Mouse (Mus musculus): ENCODE measurements around the gene Rbbp6. TPM values are rescaled to one million over a fixed set of nuclear protein-coding genes. Genes with fewer than 3 reads are reported as not detected.

The Rbbp6 gene
- polyA plus RNA-seq, 1 experiment from 2014 or later = 16.5 TPM

GRCm38 (mm10) chr7:122940371-122941075 lies 25.0 kb upstream of the Rbbp6 start:
- WGBS = 12% methylated on average over 12 of the region's 12 CpGs
- no peak overlapping the region for H3K27ac ChIP-seq (ENCODE audit: low read length)
- H3K9me3 ChIP-seq (ENCODE audit: control insufficient read depth, low read length) = no peaks in the 10 kb centered on the region
- H3K4me2 ChIP-seq (ENCODE audit: low read depth, low read length) = peak overlapping the region; percentile 45
- ATAC-seq = no peak
- no peaks in the 10 kb centered on the region for H3K4me1 ChIP-seq (ENCODE audit: control insufficient read depth, insufficient read depth, low read length)
- H3K27me3 ChIP-seq (replicated peaks; ENCODE audit: control insufficient read depth, insufficient read depth, low read length) = no peaks in the 10 kb centered on the region
- peak overlapping the region; percentile 5 for H3K4me3 ChIP-seq (ENCODE audit: low read length)
- no peak overlapping the region for H3K9ac ChIP-seq (ENCODE audit: low read depth, low read length)
- H3K36me3 ChIP-seq (ENCODE audit: control insufficient read depth, insufficient read depth, low read length) = no peaks in the 10 kb centered on the region

GRCm38 (mm10) chr7:122942111-122942510 lies 23.4 kb upstream of the Rbbp6 start:
- no peak for ATAC-seq
- 91% methylated on average over 8 of the region's 8 CpGs for WGBS
- no peaks in the 10 kb centered on the region for H3K36me3 ChIP-seq (ENCODE audit: control insufficient read depth, insufficient read depth, low read length)
- no peaks in the 10 kb centered on the region for H3K27me3 ChIP-seq (replicated peaks; ENCODE audit: control insufficient read depth, insufficient read depth, low read length)
- H3K4me3 ChIP-seq (ENCODE audit: low read length) = no peak overlapping the region
- H3K4me1 ChIP-seq (ENCODE audit: control insufficient read depth, insufficient read depth, low read length) = no peaks in the 10 kb centered on the region
- H3K9me3 ChIP-seq (ENCODE audit: control insufficient read depth, low read length) = no peaks in the 10 kb centered on the region
- no peak overlapping the region for H3K4me2 ChIP-seq (ENCODE audit: low read depth, low read length)
- no peak overlapping the region for H3K27ac ChIP-seq (ENCODE audit: low read length)
- no peak overlapping the region for H3K9ac ChIP-seq (ENCODE audit: low read depth, low read length)

GRCm38 (mm10) chr7:122945149-122945548 lies 20.3 kb upstream of the Rbbp6 start:
- 0% methylated on average over 1 of the region's 1 CpGs for WGBS
- ATAC-seq = peak; percentile 56
- H3K36me3 ChIP-seq (ENCODE audit: control insufficient read depth, insufficient read depth, low read length) = no peaks in the 10 kb centered on the region

DNA sequence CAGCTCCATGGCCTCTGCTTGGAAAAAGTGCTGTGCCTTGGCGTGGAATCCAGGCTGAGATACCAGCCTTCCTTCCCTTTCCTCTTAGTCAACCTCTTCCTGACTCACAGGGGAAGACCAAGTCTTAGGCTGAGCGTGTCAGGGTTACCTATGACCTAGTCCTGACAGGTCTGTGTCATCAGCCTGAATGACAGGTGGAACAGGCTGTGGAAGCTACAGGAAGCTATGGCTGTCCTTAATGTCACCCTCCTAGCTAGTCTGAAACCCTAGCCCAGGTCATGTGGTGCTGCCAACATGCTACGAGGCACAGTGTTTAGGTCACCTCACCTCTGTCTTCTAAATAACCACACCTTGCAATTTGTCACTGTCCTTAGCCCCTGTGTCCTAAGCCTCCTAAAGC lies 16.2 kb upstream of the Rbbp6 start:
- Histone ChIP-seq H3K4me2 (ENCODE audit: low read depth, low read length) (no peak overlapping the region), H3K27ac (ENCODE audit: low read length) (no peak overlapping the region), H3K9ac (ENCODE audit: low read depth, low read length) (no peak overlapping the region), H3K36me3 (ENCODE audit: control insufficient read depth, insufficient read depth, low read length) (no peaks in the 10 kb centered on the region), H3K4me1 (ENCODE audit: control insufficient read depth, insufficient read depth, low read length) (no peaks in the 10 kb centered on the region), H3K27me3 (replicated peaks; ENCODE audit: control insufficient read depth, insufficient read depth, low read length) (no peaks in the 10 kb centered on the region), H3K4me3 (ENCODE audit: low read length) (no peak overlapping the region), H3K9me3 (ENCODE audit: control insufficient read depth, low read length) (no peaks in the 10 kb centered on the region)
- no peak for ATAC-seq
- WGBS = 69% methylated on average over 3 of the region's 3 CpGs

More at GRCm38 (mm10) chr7:122945149-122945548, 20.3 kb upstream of the Rbbp6 start:
- no peak overlapping the region for H3K4me2 ChIP-seq (ENCODE audit: low read depth, low read length)
- no peak overlapping the region for H3K27ac ChIP-seq (ENCODE audit: low read length)
- no peaks in the 10 kb centered on the region for H3K9me3 ChIP-seq (ENCODE audit: control insufficient read depth, low read length)
- H3K4me1 ChIP-seq (ENCODE audit: control insufficient read depth, insufficient read depth, low read length) = no peaks in the 10 kb centered on the region
- no peak overlapping the region for H3K9ac ChIP-seq (ENCODE audit: low read depth, low read length)
- H3K4me3 ChIP-seq (ENCODE audit: low read length) = no peak overlapping the region
- no peaks in the 10 kb centered on the region for H3K27me3 ChIP-seq (replicated peaks; ENCODE audit: control insufficient read depth, insufficient read depth, low read length)

- H3K9ac ChIP-seq (ENCODE audit: low read depth, low read length) = no peak overlapping the region
- WGBS = 67% methylated on average over 4 of the region's 4 CpGs
- H3K36me3 ChIP-seq (ENCODE audit: control insufficient read depth, insufficient read depth, low read length) = no peaks in the 10 kb centered on the region
- no peaks in the 10 kb centered on the region for H3K27me3 ChIP-seq (replicated peaks; ENCODE audit: control insufficient read depth, insufficient read depth, low read length)
- H3K4me2 ChIP-seq (ENCODE audit: low read depth, low read length) = no peak overlapping the region
- H3K27ac ChIP-seq (ENCODE audit: low read length) = no peak overlapping the region
- H3K4me3 ChIP-seq (ENCODE audit: low read length) = no peak overlapping the region
- no peaks in the 10 kb centered on the region for H3K4me1 ChIP-seq (ENCODE audit: control insufficient read depth, insufficient read depth, low read length)
- no peak for ATAC-seq
- H3K9me3 ChIP-seq (ENCODE audit: control insufficient read depth, low read length) = no peaks in the 10 kb centered on the region
Observed at GRCm38 (mm10) chr7:122951464-122951863, 14.0 kb upstream of the Rbbp6 start.

- WGBS = 69% methylated on average over 6 of the region's 6 CpGs
- H3K4me1 ChIP-seq (ENCODE audit: control insufficient read depth, insufficient read depth, low read length) = no peaks in the 10 kb centered on the region
- ATAC-seq = no peak
- H3K4me3 ChIP-seq (ENCODE audit: low read length) = no peak overlapping the region
- no peaks in the 10 kb centered on the region for H3K36me3 ChIP-seq (ENCODE audit: control insufficient read depth, insufficient read depth, low read length)
- H3K27ac ChIP-seq (ENCODE audit: low read length) = no peak overlapping the region
- H3K27me3 ChIP-seq (replicated peaks; ENCODE audit: control insufficient read depth, insufficient read depth, low read length) = no peaks in the 10 kb centered on the region
- no peak overlapping the region for H3K4me2 ChIP-seq (ENCODE audit: low read depth, low read length)
- H3K9ac ChIP-seq (ENCODE audit: low read depth, low read length) = no peak overlapping the region
- no peaks in the 10 kb centered on the region for H3K9me3 ChIP-seq (ENCODE audit: control insufficient read depth, low read length)
Observed at GRCm38 (mm10) chr7:122952066-122952465, 13.4 kb upstream of the Rbbp6 start.

DNA sequence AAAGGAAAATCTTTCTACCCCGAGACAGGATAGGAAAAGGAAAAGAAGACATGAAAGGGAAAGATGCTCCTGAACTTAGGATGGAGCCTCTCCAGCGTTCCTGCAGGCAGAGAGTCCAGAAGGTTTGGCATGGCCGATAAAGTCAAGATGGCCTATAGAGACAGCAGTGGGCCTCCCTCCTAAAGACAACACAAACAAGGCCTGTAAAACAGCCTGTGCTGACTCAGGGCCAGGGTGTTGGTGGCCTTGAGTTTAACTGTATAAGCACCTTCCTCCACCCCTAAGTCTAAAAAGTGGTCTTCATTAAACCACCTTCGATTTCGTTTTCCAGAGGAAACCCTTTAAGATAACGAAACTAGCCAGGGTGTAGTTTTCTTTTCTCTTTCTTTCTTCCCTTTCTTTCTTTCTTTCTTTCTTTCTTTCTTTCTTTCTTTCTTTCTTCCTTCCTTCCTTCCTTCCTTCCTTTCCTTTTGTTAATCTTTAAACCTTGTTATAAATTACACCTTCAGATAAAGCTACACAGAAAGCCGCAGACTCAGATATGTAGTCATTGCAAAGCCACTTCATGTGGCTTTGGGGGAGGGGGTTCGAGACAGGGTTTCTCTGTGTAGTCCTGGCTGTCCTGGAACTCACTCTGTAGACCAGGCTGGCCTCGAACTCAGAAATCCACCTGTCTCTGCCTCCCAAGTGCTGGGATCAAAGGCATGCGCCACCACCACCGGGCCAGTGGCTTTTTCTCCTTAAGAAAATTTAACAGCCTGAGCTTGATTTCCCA lies 10.8 kb upstream of the Rbbp6 start:
- ATAC-seq = no peak
- Histone ChIP-seq H3K27ac (ENCODE audit: low read length) (no peak overlapping the region), H3K4me3 (ENCODE audit: low read length) (no peak overlapping the region), H3K4me1 (ENCODE audit: control insufficient read depth, insufficient read depth, low read length) (no peaks in the 10 kb centered on the region), H3K27me3 (replicated peaks; ENCODE audit: control insufficient read depth, insufficient read depth, low read length) (no peaks in the 10 kb centered on the region), H3K9ac (ENCODE audit: low read depth, low read length) (no peak overlapping the region), H3K4me2 (ENCODE audit: low read depth, low read length) (no peak overlapping the region), H3K36me3 (ENCODE audit: control insufficient read depth, insufficient read depth, low read length) (no peaks in the 10 kb centered on the region), H3K9me3 (ENCODE audit: control insufficient read depth, low read length) (no peaks in the 10 kb centered on the region)
- 82% methylated on average over 11 of the region's 11 CpGs for WGBS

- peak; percentile 91 for ATAC-seq
- Histone ChIP-seq H3K27ac (ENCODE audit: low read length) (peak overlapping the region; percentile 48; the same call in 1 of the 2 replicates), H3K36me3 (ENCODE audit: control insufficient read depth, insufficient read depth, low read length) (no peaks in the 10 kb centered on the region), H3K9ac (ENCODE audit: low read depth, low read length) (no peak overlapping the region), H3K9me3 (ENCODE audit: control insufficient read depth, low read length) (no peaks in the 10 kb centered on the region), H3K27me3 (replicated peaks; ENCODE audit: control insufficient read depth, insufficient read depth, low read length) (no peaks in the 10 kb centered on the region), H3K4me2 (ENCODE audit: low read depth, low read length) (no peak overlapping the region), H3K4me3 (ENCODE audit: low read length) (no peak overlapping the region), H3K4me1 (ENCODE audit: control insufficient read depth, insufficient read depth, low read length) (no peaks in the 10 kb centered on the region)
- 70% methylated on average over 8 of the region's 8 CpGs for WGBS
Observed at GRCm38 (mm10) chr7:122955226-122955955, 10.1 kb upstream of the Rbbp6 start.

DNA sequence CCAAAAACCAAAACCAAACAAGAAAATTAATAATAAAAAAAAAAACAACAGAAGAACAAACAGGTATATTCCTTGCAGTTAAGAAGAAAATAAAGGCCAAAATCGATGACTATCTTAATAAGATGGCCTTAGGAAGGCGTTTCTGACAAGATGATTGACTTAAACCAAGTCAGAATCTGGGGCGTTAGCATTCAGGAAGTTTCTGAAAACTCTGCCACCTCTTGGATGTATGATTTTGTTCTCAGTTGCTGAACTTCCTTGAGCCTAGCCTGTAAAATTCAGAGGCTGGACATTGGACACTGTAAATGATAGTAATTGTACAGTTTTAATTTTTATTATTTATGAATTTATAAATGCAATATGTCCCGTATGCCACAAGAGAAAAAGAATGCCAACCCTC lies 3.3 kb downstream of the Rbbp6 start:
- Histone ChIP-seq H3K4me2 (ENCODE audit: low read depth, low read length) (peak overlapping the region; percentile 65), H3K27me3 (replicated peaks; ENCODE audit: control insufficient read depth, insufficient read depth, low read length) (no peaks in the 10 kb centered on the region), H3K9ac (ENCODE audit: low read depth, low read length) (no peak overlapping the region), H3K9me3 (ENCODE audit: control insufficient read depth, low read length) (no peaks in the 10 kb centered on the region), H3K36me3 (ENCODE audit: control insufficient read depth, insufficient read depth, low read length) (no peaks in the 10 kb centered on the region), H3K27ac (ENCODE audit: low read length) (no peak overlapping the region), H3K4me3 (ENCODE audit: low read length) (no peak overlapping the region), H3K4me1 (ENCODE audit: control insufficient read depth, insufficient read depth, low read length) (peaks cover 15% of the 10 kb centered on the region)
- WGBS = 52% methylated on average over 4 of the region's 4 CpGs
- no peak for ATAC-seq
